Comparison of ENCODE assay signal across 25 mouse cellular contexts in the genomic region with DNA sequence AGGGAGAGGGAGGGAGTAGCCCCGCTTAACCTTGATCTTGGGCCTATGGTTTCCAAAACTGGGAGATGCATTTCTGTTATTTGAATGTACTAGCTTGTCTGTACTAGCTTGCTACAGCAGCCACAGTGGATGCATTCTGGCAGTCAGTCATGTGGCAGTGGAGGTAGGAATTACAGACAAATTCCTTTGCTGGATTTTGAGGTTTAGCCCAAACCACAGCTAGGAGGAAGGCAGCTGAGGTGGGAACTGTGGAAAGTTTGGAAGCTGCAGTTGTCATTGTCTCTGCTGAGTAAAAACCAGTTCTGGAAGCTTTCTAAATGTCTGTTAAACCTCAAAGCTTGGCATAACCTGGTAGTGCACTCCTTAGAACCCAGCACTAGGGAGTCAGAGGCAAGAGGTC. TPM values are rescaled to one million over a fixed set of nuclear protein-coding genes. Genes with fewer than 3 reads are reported as not detected.
"Had no signal": no experiment of that assay in that cellular context is flagged by ENCODE, and none has a peak within 500 bp of the region (broad histone marks: within the 10 kb centered on the region; RNA-seq: fewer than 3 reads in every experiment).

No protein-coding gene starts in this region.

- H3K36me3 ChIP-seq: liver, embryonic 13.5 days; midbrain, embryonic 12.5 days; midbrain, embryonic 15.5 days; neural tube, embryonic 13.5 days had no signal

- ATAC-seq: lung, postnatal 0 days; midbrain, embryonic 15.5 days had no signal

- H3K9me3 ChIP-seq: liver, embryonic 13.5 days; midbrain, embryonic 12.5 days; midbrain, embryonic 15.5 days; neural tube, embryonic 13.5 days had no signal

- H3K27me3 ChIP-seq: liver, embryonic 13.5 days; midbrain, embryonic 15.5 days; neural tube, embryonic 13.5 days had no signal

- H3K4me3 ChIP-seq: layer of hippocampus, adult 2 months; liver, embryonic 13.5 days; midbrain, embryonic 12.5 days; midbrain, embryonic 15.5 days; neural tube, embryonic 13.5 days had no signal

- H3K9ac ChIP-seq: liver, embryonic 13.5 days; lung, embryonic 14.5 days; midbrain, embryonic 12.5 days; midbrain, embryonic 15.5 days; neural tube, embryonic 13.5 days had no signal

- H3K4me2 ChIP-seq: liver, embryonic 13.5 days; lung, embryonic 14.5 days; midbrain, embryonic 12.5 days; midbrain, embryonic 15.5 days; neural tube, embryonic 13.5 days had no signal

- DNase-seq: kidney, postnatal 25 days; layer of hippocampus, adult 9-11 months; liver, embryonic 13.5 days; lung, embryonic 14.5 days; retina, postnatal 1 day; right cerebral cortex, postnatal 25 days; thymus, adult 18-20 months; thymus, postnatal 36 days had no signal

- H3K27ac ChIP-seq: kidney, postnatal 0 days; liver, embryonic 13.5 days; macrophage; midbrain, embryonic 12.5 days; midbrain, embryonic 15.5 days; neural tube, embryonic 13.5 days had no signal

RNA-seq across cellular contexts. Expression of a gene that starts 52.1 kb away (rescaled TPM):
- total RNA-seq: liver, adult 2 months; megakaryocyte, adult 5-6 weeks; neutrophil, adult 5-6 weeks had no signal
- polyA plus RNA-seq: kidney, embryonic 14.5 days; kidney, postnatal 0 days; large intestine, adult 2 months; limb, embryonic 11.5 days; liver, adult 2 months; liver, embryonic 13.5 days; liver, embryonic 16.5 days; lung, embryonic 14.5 days; lung, postnatal 0 days; macrophage; stomach, embryonic 16.5 days; testis, adult 2 months; urinary bladder, adult 2 months had no signal
